Mouse (Mus musculus) heart, embryonic 10.5 days (tissue): ENCODE data around the gene Ccnb1. TPM values are rescaled to one million over a fixed set of nuclear protein-coding genes. Genes with fewer than 3 reads are reported as not detected.

Experiments
- DNase-seq: peaks from one replicate; pipeline ENCODE4 v3.0.0-alpha.2; 2017; ENCODE audit warnings: low spot score
- H3K27ac ChIP-seq: fragments of 300-500 bp; sonication (generic); 2 replicates; pipeline ENCODE4 v1.5.1; 2016; ENCODE audit warnings: mild to moderate bottlenecking
- H3K27me3 ChIP-seq: fragments of 300-500 bp; sonication (generic); 2 replicates; pipeline ENCODE4 v1.6.1; 2016; ENCODE audit warnings: mild to moderate bottlenecking; ENCODE audit not compliant: poor library complexity, insufficient read depth, severe bottlenecking
- H3K36me3 ChIP-seq: fragments of 300-500 bp; sonication (generic); 2 replicates; pipeline ENCODE4 v1.6.1; 2016; ENCODE audit warnings: mild to moderate bottlenecking, moderate library complexity
- H3K4me1 ChIP-seq: fragments of 300-500 bp; sonication (generic); 2 replicates; pipeline ENCODE4 v1.6.1; 2016; ENCODE audit warnings: mild to moderate bottlenecking
- H3K4me3 ChIP-seq: fragments of 300-500 bp; sonication (generic); 2 replicates; pipeline ENCODE4 v1.5.1; 2016; ENCODE audit warnings: mild to moderate bottlenecking, moderate library complexity
- H3K9me3 ChIP-seq: fragments of 300-500 bp; sonication (generic); 2 replicates; pipeline ENCODE4 v1.6.1; 2016; ENCODE audit warnings: mild to moderate bottlenecking, moderate library complexity
- WGBS: fragments of 180-500 bp; shearing (Covaris S2); methylation state at CpG from one replicate; pipeline ENCODE4 v1.1.7; 2016; 5-methylcytosine and 5-hydroxymethylcytosine counted together
- polyA plus RNA-seq: library from polyadenylated mRNA; unstranded; fragments of >200 nt; fragmentation: Nextera tagmentation; extraction: Ambion mirVana; gene quantifications from 2 replicates; pipeline ENCODE4 v1.2.1, GENCODE M21; 2016

Gene Ccnb1
- 295 and 306 TPM in 2 replicates for polyA plus RNA-seq

GRCm38 (mm10) chr13:100786414-100786867, at the start of gene Ccnb1:
TSS of gene Ccnb1 (minus strand) at chr13:100786570.
- peak within 1 kb of the TSS; percentile 93 for H3K27ac ChIP-seq
- H3K4me3 ChIP-seq, result peak within 1 kb of the TSS; percentile 78
- H3K9me3 ChIP-seq, result no peaks in the 10 kb centered on the region
- peaks cover 35% of the 10 kb centered on the region for H3K36me3 ChIP-seq
- WGBS, result under 1% methylated on average over 35 of the region's 35 CpGs
- H3K4me1 ChIP-seq, result peaks cover 20% of the 10 kb centered on the region
- H3K27me3 ChIP-seq, result no peaks in the 10 kb centered on the region
- peak; percentile 98 for DNase-seq

- Histone ChIP-seq H3K9me3 (no peaks in the 10 kb centered on the region), H3K27ac (no peak overlapping the region), H3K4me1 (peaks cover 16% of the 10 kb centered on the region)
Observed at GRCm38 (mm10) chr13:100834777-100835176, 48.4 kb upstream of the Ccnb1 start.

GRCm38 (mm10) chr13:100833640-100834002, 47.3 kb upstream of the Ccnb1 start:
- Histone ChIP-seq H3K27me3 (peaks cover 9% of the 10 kb centered on the region; the same call in 1 of the 2 replicates), H3K36me3 (no peaks in the 10 kb centered on the region), H3K4me1 (peaks cover 16% of the 10 kb centered on the region), H3K27ac (no peak overlapping the region), H3K9me3 (no peaks in the 10 kb centered on the region), H3K4me3 (peak overlapping the region; percentile 98)
- no peak for DNase-seq
- WGBS, result 59% methylated on average over 6 of the region's 6 CpGs

More at GRCm38 (mm10) chr13:100834777-100835176, 48.4 kb upstream of the Ccnb1 start:
- no peak for DNase-seq
- H3K36me3 ChIP-seq, result no peaks in the 10 kb centered on the region
- peaks cover 9% of the 10 kb centered on the region; the same call in 1 of the 2 replicates for H3K27me3 ChIP-seq
- no peak overlapping the region for H3K4me3 ChIP-seq

GRCm38 (mm10) chr13:100832741-100833639, 46.6 kb upstream of the Ccnb1 start, which contains the start of gene Slc30a5:
TSS of gene Slc30a5 (minus strand) at chr13:100833427.
- DNase-seq, result peak; percentile 100
- Histone ChIP-seq H3K36me3 (peaks cover 3% of the 10 kb centered on the region; the same call in 1 of the 2 replicates), H3K9me3 (no peaks in the 10 kb centered on the region), H3K4me1 (peaks cover 16% of the 10 kb centered on the region), H3K27ac (peak within 1 kb of the TSS; percentile 98), H3K27me3 (peaks cover 9% of the 10 kb centered on the region; the same call in 1 of the 2 replicates), H3K4me3 (peak within 1 kb of the TSS; percentile 98)
- WGBS, result under 1% methylated on average over 94 of the region's 94 CpGs

GRCm38 (mm10) chr13:100832188-100832587, 45.8 kb upstream of the Ccnb1 start:
- H3K4me1 ChIP-seq, result peaks cover 16% of the 10 kb centered on the region
- H3K27me3 ChIP-seq, result peaks cover 6% of the 10 kb centered on the region; the same call in 1 of the 2 replicates
- peak overlapping the region; percentile 98 for H3K4me3 ChIP-seq
- 8% methylated on average over 8 of the region's 8 CpGs for WGBS
- H3K27ac ChIP-seq, result peak overlapping the region; percentile 98
- H3K9me3 ChIP-seq, result no peaks in the 10 kb centered on the region
- H3K36me3 ChIP-seq, result peaks cover 11% of the 10 kb centered on the region
- no peak for DNase-seq

- no peak overlapping the region for H3K27ac ChIP-seq
- DNase-seq, result no peak
- H3K27me3 ChIP-seq, result peaks cover 6% of the 10 kb centered on the region; the same call in 1 of the 2 replicates
- peaks cover 20% of the 10 kb centered on the region for H3K36me3 ChIP-seq
- peaks cover 16% of the 10 kb centered on the region for H3K4me1 ChIP-seq
- WGBS, result 84% methylated on average over 6 of the region's 6 CpGs
- no peaks in the 10 kb centered on the region for H3K9me3 ChIP-seq
- H3K4me3 ChIP-seq, result 0 out of 2 replicates have a peak overlapping the region, but pooled peaks have one; percentile 98
Observed at GRCm38 (mm10) chr13:100831123-100831522, 44.8 kb upstream of the Ccnb1 start.

GRCm38 (mm10) chr13:100825627-100826410, 39.4 kb upstream of the Ccnb1 start:
- Histone ChIP-seq H3K4me1 (0 out of 2 replicates have a peak, but pooled peaks cover 2% of the 10 kb centered on the region), H3K9me3 (no peaks in the 10 kb centered on the region), H3K27me3 (no peaks in the 10 kb centered on the region), H3K36me3 (peaks cover 68% of the 10 kb centered on the region), H3K4me3 (no peak overlapping the region), H3K27ac (no peak overlapping the region)
- no peak for DNase-seq
- WGBS, result 87% methylated on average over 9 of the region's 9 CpGs

- H3K27me3 ChIP-seq, result no peaks in the 10 kb centered on the region
- H3K4me3 ChIP-seq, result no peak overlapping the region
- H3K9me3 ChIP-seq, result no peaks in the 10 kb centered on the region
- H3K36me3 ChIP-seq, result peaks cover 77% of the 10 kb centered on the region
- H3K27ac ChIP-seq, result no peak overlapping the region
- no peak for DNase-seq
- WGBS, result 88% methylated on average over 3 of the region's 3 CpGs
- no peaks in the 10 kb centered on the region for H3K4me1 ChIP-seq
Observed at GRCm38 (mm10) chr13:100824916-100825315, 38.5 kb upstream of the Ccnb1 start.

GRCm38 (mm10) chr13:100824306-100824705, 37.9 kb upstream of the Ccnb1 start:
- Histone ChIP-seq H3K36me3 (peaks cover 82% of the 10 kb centered on the region), H3K27me3 (no peaks in the 10 kb centered on the region), H3K4me3 (no peak overlapping the region), H3K4me1 (no peaks in the 10 kb centered on the region), H3K27ac (no peak overlapping the region), H3K9me3 (no peaks in the 10 kb centered on the region)
- WGBS, result 86% methylated on average over 6 of the region's 6 CpGs
- DNase-seq, result no peak

- DNase-seq, result no peak
- H3K36me3 ChIP-seq, result peaks cover 87% of the 10 kb centered on the region
Observed at GRCm38 (mm10) chr13:100823863-100824262, 37.5 kb upstream of the Ccnb1 start.

GRCm38 (mm10) chr13:100814451-100814850, 28.1 kb upstream of the Ccnb1 start:
- Histone ChIP-seq H3K4me1 (no peaks in the 10 kb centered on the region), H3K27ac (no peak overlapping the region), H3K36me3 (peaks cover 89% of the 10 kb centered on the region), H3K27me3 (no peaks in the 10 kb centered on the region), H3K4me3 (no peak overlapping the region), H3K9me3 (no peaks in the 10 kb centered on the region)
- 88% methylated on average over 6 of the region's 6 CpGs for WGBS
- DNase-seq, result no peak

More at GRCm38 (mm10) chr13:100823863-100824262, 37.5 kb upstream of the Ccnb1 start:
- no peak overlapping the region for H3K27ac ChIP-seq
- H3K27me3 ChIP-seq, result no peaks in the 10 kb centered on the region
- H3K9me3 ChIP-seq, result no peaks in the 10 kb centered on the region
- 94% methylated on average over 3 of the region's 3 CpGs for WGBS
- H3K4me3 ChIP-seq, result no peak overlapping the region
- H3K4me1 ChIP-seq, result no peaks in the 10 kb centered on the region

GRCm38 (mm10) chr13:100805776-100806175, 19.4 kb upstream of the Ccnb1 start:
- Histone ChIP-seq H3K36me3 (peaks cover 88% of the 10 kb centered on the region), H3K4me3 (no peak overlapping the region), H3K9me3 (no peaks in the 10 kb centered on the region), H3K27me3 (no peaks in the 10 kb centered on the region), H3K4me1 (no peaks in the 10 kb centered on the region), H3K27ac (no peak overlapping the region)
- WGBS, result 93% methylated on average over 3 of the region's 3 CpGs
- DNase-seq, result no peak
